Mouse (Mus musculus): Measurements from ENCODE around the gene Thsd7a. TPM values are rescaled to one million over a fixed set of nuclear protein-coding genes. Genes with fewer than 3 reads are reported as not detected.

The Thsd7a gene
- 10 to 100 TPM; 12.8 to 13.6 TPM for total RNA-seq (2021)

GRCm38 (mm10) chr6:12748787-12749530 is at the start of gene Thsd7a:
Gene Thsd7a (minus strand): TSS chr6:12749410.
- DNase-seq: peak; percentile 67
- intact Hi-C loops (cut with DNase I): loop anchor here (5.0 kb wide), 2 partner anchors 207 to 397 kb away; no protein-coding TSS in a partner anchor

DNA sequence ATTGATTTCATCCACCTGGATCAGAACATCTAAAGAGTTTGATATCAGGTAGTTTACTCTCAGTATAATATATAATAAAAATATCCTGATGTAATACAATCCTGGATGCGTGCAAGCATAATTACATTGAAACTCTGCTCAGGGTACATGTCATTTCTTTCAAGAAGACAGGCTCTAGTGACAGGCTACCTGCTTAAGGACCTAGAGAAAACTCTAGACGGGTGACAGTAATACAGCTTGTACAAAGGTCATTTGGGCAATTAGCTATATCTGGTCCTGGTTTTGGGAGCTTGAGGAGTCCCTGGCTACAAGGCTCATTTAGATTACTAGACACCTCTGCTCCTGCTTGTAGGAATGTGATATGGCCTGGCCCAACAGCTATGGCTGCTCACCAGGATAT is 37.9 kb upstream of the Thsd7a start:
- intact Hi-C loops (cut with DNase I): no loop called here
- no peak for DNase-seq

DNA sequence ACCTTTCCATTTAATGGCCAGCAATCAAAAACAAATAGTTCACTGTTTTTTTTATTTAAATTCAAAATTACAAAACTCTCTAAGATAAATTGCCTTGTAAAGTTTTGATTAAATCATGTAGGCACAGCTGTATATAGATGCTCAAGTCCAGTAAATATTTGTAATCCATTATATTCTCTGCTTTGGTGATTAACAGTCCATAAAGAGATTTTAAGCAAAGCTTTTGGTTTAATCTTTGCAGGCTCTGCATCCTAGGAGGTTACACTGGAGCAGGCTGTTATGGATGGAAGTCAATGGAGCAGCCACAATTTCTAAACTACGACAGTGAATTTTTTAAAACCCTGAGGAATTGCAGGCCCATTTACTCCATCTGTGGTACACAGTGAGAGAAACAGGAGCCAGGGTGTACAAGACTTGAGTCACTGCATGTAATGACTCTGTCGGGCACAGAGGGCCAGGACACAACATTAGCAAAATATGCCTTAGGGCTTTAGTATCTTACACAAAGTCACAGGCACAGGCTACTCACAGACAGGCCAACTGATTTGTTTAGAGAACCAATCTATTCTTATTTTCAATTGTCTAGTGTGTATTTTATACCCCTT is 37.3 kb upstream of the Thsd7a start:
- no peak for DNase-seq
- intact Hi-C loops (cut with DNase I): no loop called here

GRCm38 (mm10) chr6:12784918-12785618 is 35.9 kb upstream of the Thsd7a start:
- no peak for DNase-seq
- intact Hi-C loops (cut with DNase I): no loop called here

GRCm38 (mm10) chr6:12772799-12773198 is 23.6 kb upstream of the Thsd7a start:
- intact Hi-C loops (cut with DNase I): no loop called here
- no peak for DNase-seq

DNA sequence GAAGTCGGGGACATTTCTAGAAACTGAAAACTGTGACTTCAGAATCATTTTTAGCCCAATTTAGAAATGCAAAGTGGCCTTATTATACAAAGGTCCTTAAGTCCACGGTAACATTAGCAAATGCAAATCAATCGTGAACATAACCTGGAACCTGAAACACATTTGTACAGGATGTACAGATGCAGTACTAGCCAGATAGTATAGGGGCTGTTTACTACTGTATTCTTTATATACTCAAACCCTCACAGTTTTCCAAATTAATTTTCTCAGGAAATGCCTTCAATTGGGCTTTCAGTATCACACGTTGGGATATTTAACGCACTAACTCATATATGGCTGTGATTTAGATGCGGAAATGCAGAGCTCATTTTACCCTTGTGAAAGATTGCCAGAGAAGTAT is 16.0 kb upstream of the Thsd7a start:
- no peak for DNase-seq
- intact Hi-C loops (cut with DNase I): no loop called here

DNA sequence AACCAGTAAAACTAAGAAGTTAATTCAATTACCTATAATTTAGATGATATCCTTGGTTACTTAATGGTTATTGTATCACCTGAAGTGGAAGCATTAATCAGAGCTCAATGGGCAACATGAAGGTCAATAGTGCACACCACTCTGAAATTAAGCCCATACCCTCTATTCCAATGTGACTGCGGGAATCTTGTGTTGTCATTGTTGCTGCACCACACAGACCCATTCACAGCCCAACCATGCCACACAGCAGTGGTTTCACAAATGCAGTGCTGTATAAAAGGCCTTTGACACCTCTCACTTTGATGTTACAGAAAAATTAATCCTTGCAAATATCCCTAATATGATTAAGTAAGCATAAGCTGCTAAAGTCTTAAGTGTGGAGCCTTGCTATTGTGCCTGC is 15.4 kb upstream of the Thsd7a start:
- intact Hi-C loops (cut with DNase I): no loop called here
- DNase-seq: no peak

DNA sequence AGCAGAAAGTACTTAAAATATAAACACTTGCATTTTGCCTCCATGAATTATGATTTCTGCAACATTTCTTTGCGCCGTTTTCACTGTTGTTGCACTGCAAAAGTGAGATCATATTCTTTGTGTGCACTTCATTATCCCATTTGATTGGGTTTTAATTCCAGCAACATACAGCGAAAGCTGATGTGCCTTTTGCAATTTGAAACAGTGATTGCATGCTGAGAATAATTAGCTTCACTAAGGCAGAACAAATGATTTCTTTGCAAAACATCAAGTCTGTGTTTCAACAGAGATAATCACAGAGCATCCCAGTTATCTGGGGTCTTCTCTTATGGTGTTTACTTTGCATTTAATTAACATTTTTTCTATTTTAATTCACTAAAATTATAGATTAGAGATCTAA is 14.6 kb upstream of the Thsd7a start:
- intact Hi-C loops (cut with DNase I): no loop called here

GRCm38 (mm10) chr6:12759328-12760193 is 10.4 kb upstream of the Thsd7a start:
- DNase-seq: no peak
- intact Hi-C loops (cut with DNase I): loop anchor here (2.0 kb wide), 1 partner anchor 23 kb away; no protein-coding TSS in a partner anchor

More for the DNA sequence above, 14.6 kb upstream of the Thsd7a start:
- DNase-seq: no peak

DNA sequence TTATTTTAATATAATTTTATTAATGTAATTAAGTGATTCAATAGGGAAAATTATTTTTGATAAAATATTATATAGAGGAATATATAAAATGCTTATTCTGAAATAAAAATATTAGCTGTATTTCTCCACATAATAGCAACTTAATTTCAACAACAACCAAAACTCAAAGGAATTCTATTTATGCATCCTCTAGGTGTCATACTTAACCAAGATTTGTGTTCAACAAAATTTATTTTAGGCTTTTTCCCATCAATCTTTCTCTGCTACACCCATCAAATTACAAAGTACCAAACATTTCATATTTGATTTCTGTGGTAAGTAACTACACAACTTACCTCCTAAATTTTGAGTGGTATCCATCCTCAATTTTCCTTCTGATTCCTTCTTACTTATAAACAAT is 3.1 kb upstream of the Thsd7a start:
- intact Hi-C loops (cut with DNase I): loop anchor here (2.0 kb wide), 1 partner anchor 401 kb away; no protein-coding TSS in a partner anchor
- DNase-seq: no peak

DNA sequence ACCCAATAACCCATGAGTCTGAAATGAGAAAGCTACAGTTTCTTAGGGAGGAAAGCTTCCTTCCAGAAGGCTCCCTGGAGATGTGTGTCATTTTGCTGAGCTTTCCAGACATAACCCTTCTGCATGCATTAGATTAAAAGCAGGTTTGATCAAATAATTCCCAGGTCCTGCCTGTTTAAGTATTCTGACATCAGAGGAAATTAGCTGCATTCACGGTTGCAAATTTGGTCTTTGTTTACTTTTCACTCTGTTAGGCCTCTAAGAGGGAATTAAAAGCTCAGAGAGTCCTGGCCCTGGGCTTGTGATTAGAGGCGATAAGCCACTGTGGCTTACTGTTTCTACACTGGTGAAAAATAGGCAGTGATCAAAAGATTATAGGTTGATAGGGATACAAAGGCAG is 1.2 kb upstream of the Thsd7a start:
- no peak for DNase-seq
- intact Hi-C loops (cut with DNase I): no loop called here

DNA sequence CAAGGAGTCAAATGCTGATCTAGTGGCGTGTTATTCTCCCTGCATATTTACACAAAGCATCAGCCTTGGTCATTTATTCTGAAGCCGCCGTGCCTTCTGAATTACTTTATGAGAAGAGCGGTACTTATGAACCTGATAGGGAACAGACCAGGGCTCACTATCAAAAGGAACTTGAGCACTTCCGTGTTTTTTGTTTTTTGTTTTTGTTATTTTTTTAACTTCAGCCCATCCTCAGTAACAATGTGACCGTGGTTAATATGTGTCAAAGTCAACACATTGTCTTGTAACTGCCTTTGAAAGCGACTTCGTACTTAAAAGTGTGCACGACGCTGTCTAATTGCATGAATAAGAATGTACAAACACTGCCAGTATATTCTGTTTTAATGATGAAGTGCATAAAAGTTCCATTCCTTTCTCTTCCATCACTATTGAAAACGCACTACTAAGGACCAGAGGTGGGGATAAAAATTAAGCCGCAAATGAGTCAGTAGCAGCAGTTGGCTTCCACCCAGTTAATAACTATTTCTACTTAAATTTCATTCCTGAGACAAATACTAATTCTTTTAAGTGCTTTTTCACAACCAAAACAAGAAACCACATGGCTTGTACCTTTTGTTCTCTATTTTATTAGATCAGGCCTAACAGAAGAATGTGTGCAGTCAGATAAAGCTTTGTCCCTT is 461 bp upstream of the Thsd7a start:
- DNase-seq: no peak
- intact Hi-C loops (cut with DNase I): loop anchor here (5.0 kb wide), 2 partner anchors 207 to 397 kb away; no protein-coding TSS in a partner anchor

- intact Hi-C loops (cut with DNase I): loop anchor here (5.0 kb wide), 2 partner anchors 206 to 396 kb away; no protein-coding TSS in a partner anchor
- no peak for DNase-seq
Measured at GRCm38 (mm10) chr6:12748454-12748786, 790 bp downstream of the Thsd7a start.

DNA sequence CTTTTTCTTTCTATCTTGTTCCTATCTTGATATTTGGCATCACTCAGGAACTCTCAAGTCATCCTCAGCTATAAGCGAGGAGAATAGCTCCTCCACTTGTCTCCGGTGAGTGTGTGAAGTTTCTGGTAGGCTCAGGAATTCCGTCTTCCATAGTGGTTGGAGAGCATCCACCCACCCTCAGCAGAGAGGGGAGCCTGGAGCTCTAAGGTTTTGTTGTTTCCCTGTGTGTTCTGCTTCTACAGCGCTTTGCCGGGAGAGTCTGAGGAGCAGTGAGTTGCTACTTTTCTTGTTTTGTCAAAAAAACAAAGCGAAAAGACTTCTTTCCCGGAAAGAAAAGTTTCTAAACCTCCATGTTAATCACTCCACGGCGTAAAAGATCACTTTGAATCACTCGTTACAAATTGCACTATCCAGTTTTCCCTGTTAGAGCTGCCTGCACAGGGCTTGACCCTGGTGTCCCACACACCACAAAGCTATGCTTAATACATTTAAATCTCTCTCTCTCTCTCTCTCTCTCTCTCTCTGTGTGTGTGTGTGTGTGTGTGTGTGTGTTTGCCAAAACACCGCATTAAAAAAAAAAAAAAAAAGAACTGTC is 1.3 kb downstream of the Thsd7a start:
- intact Hi-C loops (cut with DNase I): loop anchor here (5.0 kb wide), 2 partner anchors 206 to 396 kb away; no protein-coding TSS in a partner anchor
- DNase-seq: peak; percentile 29 to 35

- intact Hi-C loops (cut with DNase I): no loop called here
- no peak for DNase-seq
Measured at GRCm38 (mm10) chr6:12742791-12743190, 6.4 kb downstream of the Thsd7a start.

DNA sequence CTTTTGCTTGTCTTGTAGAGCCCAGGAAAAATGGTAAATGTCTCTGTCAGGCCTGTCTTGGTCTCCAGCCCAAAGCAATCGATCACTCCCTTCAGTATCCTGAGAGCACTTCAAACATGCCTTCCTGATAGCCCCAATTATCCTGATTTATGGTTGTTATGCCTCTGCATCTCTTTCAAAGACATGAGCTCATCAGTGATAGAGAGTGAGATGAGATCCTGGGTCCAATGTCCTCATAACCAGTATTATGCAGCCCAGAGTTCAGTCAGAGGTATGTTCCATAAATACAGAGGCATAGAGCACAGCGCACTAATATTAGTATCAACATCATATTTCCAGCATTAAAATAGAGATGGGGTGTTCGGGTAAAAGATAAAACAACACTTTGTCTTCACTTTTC is 15.3 kb downstream of the Thsd7a start:
- intact Hi-C loops (cut with DNase I): no loop called here
- DNase-seq: no peak

DNA sequence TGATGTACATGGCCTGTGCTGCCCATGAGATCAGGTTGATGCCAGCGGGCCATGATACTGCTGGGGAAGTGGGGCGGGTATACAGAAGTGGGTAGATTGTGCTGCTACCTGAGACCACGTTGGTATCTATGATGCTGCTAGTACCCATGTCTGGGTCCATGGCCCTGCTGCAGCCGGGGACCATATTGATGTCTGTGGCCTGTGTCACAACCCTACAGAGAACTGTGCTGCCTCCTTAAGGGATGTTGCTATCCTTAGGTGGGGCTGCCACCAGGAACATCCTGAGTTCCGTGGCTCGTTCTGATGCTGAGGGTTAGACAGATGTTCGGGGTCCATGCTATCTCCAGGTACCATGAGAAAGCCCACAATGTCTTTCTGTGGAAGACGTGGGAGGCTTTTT is 33.1 kb downstream of the Thsd7a start:
- intact Hi-C loops (cut with DNase I): no loop called here
- DNase-seq: no peak

DNA sequence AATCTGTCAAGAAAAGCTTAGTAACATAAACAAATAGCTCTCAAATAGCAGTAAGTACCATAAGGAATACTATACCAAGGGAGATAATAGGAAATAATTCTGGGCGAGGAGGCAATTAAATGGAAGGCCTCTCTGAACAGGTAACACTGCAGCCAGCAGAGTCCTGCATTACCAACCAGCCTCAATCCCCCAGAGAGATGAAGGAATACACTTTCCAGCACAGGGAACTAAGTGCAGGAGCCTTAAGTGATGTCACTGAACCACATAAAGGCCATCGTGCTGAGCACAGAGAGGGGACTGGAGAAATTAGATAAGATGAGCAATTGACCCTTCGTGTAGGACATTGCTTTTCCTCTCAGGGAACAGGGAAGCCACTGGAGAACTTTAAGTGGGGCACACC is 36.6 kb downstream of the Thsd7a start:
- no peak for DNase-seq
- intact Hi-C loops (cut with DNase I): no loop called here

GRCm38 (mm10) chr6:12702925-12703324 is 46.3 kb downstream of the Thsd7a start:
- intact Hi-C loops (cut with DNase I): no loop called here
- DNase-seq: no peak

DNA sequence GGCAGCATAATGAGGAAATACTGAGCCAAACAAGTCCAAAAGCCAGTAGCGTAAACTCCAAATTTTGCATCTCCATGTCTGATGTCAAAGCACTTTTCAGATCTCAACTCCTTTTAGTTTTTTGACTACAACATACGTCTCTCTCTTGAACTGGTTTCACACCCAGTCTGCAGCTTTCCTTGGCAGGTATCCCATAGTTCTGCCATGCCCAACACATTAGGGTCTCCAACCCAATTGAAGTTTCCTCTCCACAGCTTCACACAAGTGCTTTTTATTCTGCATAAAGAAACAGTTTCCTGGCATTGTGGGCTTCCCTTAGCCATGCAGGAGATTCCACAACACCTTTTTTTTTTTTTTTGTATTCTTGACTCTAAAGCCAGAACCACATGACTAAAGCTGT is 50.1 kb downstream of the Thsd7a start:
- intact Hi-C loops (cut with DNase I): no loop called here

More for the DNA sequence above, 50.1 kb downstream of the Thsd7a start:
- DNase-seq: no peak

Measured in heart, postnatal 10 days (tissue).